Mouse (Mus musculus) layer of hippocampus, adult 9-11 months (tissue): Measurements from ENCODE around the gene Ace.

ENCODE experiments used
- DNase-seq: peaks from one replicate; pipeline ENCODE4 v3.0.0; 2022

Ace gene

GRCm38 (mm10) chr11:105948255-105948654, 19.5 kb upstream of the Ace start:
- no peak for DNase-seq

GRCm38 (mm10) chr11:105950519-105950918, 17.2 kb upstream of the Ace start:
- no peak for DNase-seq

GRCm38 (mm10) chr11:105951601-105952044, 16.1 kb upstream of the Ace start:
- DNase-seq, result no peak

GRCm38 (mm10) chr11:105952111-105952510, 15.6 kb upstream of the Ace start:
- DNase-seq, result no peak

- DNase-seq, result no peak
These were observed 14.8 kb upstream of the Ace start, which contains the start of gene Cyb561 for GRCm38 (mm10) chr11:105952911-105953386. Cyb561 (minus strand) TSS chr11:105953336.

GRCm38 (mm10) chr11:105953402-105953801, 14.3 kb upstream of the Ace start:
- no peak for DNase-seq

- DNase-seq, result no peak
These were observed 11.8 kb upstream of the Ace start for GRCm38 (mm10) chr11:105955815-105956430.

- DNase-seq, result no peak
These were observed 10.2 kb upstream of the Ace start for GRCm38 (mm10) chr11:105957501-105957900.

- DNase-seq, result no peak
These were observed 9.2 kb upstream of the Ace start for GRCm38 (mm10) chr11:105958566-105958965.

- peak; percentile 52 for DNase-seq
These were observed 8.4 kb upstream of the Ace start for GRCm38 (mm10) chr11:105959355-105959754.

- DNase-seq, result no peak
These were observed 3.1 kb upstream of the Ace start for GRCm38 (mm10) chr11:105964691-105965090.

- no peak for DNase-seq
These were observed 1.5 kb upstream of the Ace start for GRCm38 (mm10) chr11:105966288-105966687.

GRCm38 (mm10) chr11:105968948-105969347, 1.2 kb downstream of the Ace start:
- DNase-seq, result no peak

- DNase-seq, result no peak
These were observed 1.8 kb downstream of the Ace start for GRCm38 (mm10) chr11:105969516-105969915.

GRCm38 (mm10) chr11:105974593-105974992, 6.8 kb downstream of the Ace start:
- no peak for DNase-seq

- DNase-seq, result no peak
These were observed 7.3 kb downstream of the Ace start for GRCm38 (mm10) chr11:105975050-105975449.

- DNase-seq, result no peak
These were observed 7.9 kb downstream of the Ace start for GRCm38 (mm10) chr11:105975636-105976035.

- no peak for DNase-seq
These were observed 10.5 kb downstream of the Ace start for GRCm38 (mm10) chr11:105978232-105978631.

GRCm38 (mm10) chr11:105978634-105979033, 10.9 kb downstream of the Ace start:
- DNase-seq, result no peak

- DNase-seq, result no peak
These were observed 16.7 kb downstream of the Ace start for GRCm38 (mm10) chr11:105984452-105984851.

- DNase-seq, result no peak
These were observed 19.7 kb downstream of the Ace start for GRCm38 (mm10) chr11:105987446-105987845.

- DNase-seq, result no peak
These were observed 21.7 kb downstream of the Ace start for GRCm38 (mm10) chr11:105989446-105989845.

- no peak for DNase-seq
These were observed 22.5 kb downstream of the Ace start for GRCm38 (mm10) chr11:105990231-105990630.

- DNase-seq, result no peak
These were observed 26.6 kb downstream of the Ace start, which contains the start of gene Ace3 for GRCm38 (mm10) chr11:105994375-105994774. Ace3 (plus strand) TSS chr11:105994675.

- no peak for DNase-seq
These were observed 32.3 kb downstream of the Ace start for GRCm38 (mm10) chr11:106000062-106000461.
